Mouse (Mus musculus) ES-Bruce4 (cell line): Measurements from ENCODE around the gene Klhdc9. TPM values are rescaled to one million over a fixed set of nuclear protein-coding genes. Genes with fewer than 3 reads are reported as not detected.

Experiments used
- H3K27ac ChIP-seq: 2 replicates; pipeline ENCODE4 v1.5.1; 2012; ENCODE audit warnings: low read length, inconsistent platforms; ENCODE audit not compliant: insufficient read depth
- H3K27me3 ChIP-seq: 2 replicates; pipeline ENCODE4 v1.6.1; 2012; ENCODE audit warnings: mild to moderate bottlenecking, low read length, inconsistent platforms; ENCODE audit not compliant: control insufficient read depth, poor library complexity, insufficient read depth, severe bottlenecking
- H3K36me3 ChIP-seq: 2 replicates; pipeline ENCODE4 v1.6.1; 2012; ENCODE audit warnings: inconsistent platforms, mild to moderate bottlenecking, low read length, moderate library complexity; ENCODE audit not compliant: control insufficient read depth, poor library complexity, insufficient read depth, severe bottlenecking
- H3K4me1 ChIP-seq: one replicate; pipeline ENCODE4 v1.8.1; 2011; ENCODE audit warnings: low read length; ENCODE audit not compliant: control insufficient read depth, insufficient read depth
- H3K4me3 ChIP-seq: 2 replicates; pipeline ENCODE4 v1.5.1; 2011; ENCODE audit warnings: low read depth, mild to moderate bottlenecking, low read length
- H3K9ac ChIP-seq: 2 replicates; pipeline ENCODE4 v1.6.1; 2012; ENCODE audit warnings: low read depth, mild to moderate bottlenecking, inconsistent platforms; ENCODE audit not compliant: poor library complexity, severe bottlenecking
- H3K9me3 ChIP-seq: replicated peaks from 2 replicates; pipeline ENCODE4 v1.6.1; 2012; ENCODE audit warnings: mild to moderate bottlenecking, low read length, inconsistent platforms; ENCODE audit not compliant: control insufficient read depth, poor library complexity, insufficient read depth, severe bottlenecking
- CTCF ChIP-seq: IDR thresholded peaks from one replicate; pipeline ENCODE4 v1.8.1; 2011; ENCODE audit warnings: low read depth, low read length
- EP300 ChIP-seq: IDR thresholded peaks from 2 replicates; pipeline ENCODE4 v1.6.1; 2011; ENCODE audit warnings: low read depth, low read length; ENCODE audit not compliant: insufficient read depth
- POLR2A ChIP-seq: IDR thresholded peaks from one replicate; pipeline ENCODE4 v1.8.1; 2011; ENCODE audit warnings: low read length; ENCODE audit not compliant: insufficient read depth
- polyA plus RNA-seq: library from polyadenylated mRNA; stranded (reverse); fragments of >200 nt; gene quantifications from 2 replicates; pipeline ENCODE4 v1.2.4, GENCODE M21; 2011; ENCODE audit warnings: low read depth; ENCODE audit not compliant: missing spikeins, insufficient read depth, insufficient read length

Gene Klhdc9
- polyA plus RNA-seq, 1 experiment, result 0.52 TPM

DNA sequence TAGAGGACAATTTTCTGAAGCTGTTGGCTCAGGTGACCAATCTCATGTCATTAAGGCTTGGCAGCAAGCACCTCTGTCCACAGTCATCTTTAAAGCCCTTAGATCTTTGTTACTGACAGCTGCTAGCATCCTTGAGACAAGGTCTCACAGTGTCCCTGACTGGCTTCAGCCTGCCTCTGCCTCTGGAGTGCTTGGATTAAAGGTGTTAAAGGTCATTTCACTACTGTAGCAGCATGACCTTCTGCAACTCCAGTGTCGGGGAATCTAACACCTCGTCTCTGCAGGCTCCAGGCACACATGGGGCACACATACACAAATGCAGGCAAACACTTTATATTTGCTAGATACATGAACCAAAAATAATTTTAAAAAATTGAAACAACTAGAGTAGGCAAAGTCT, 35.0 kb downstream of the Klhdc9 start:
- H3K4me1 ChIP-seq, result peaks cover 3% of the 10 kb centered on the region
- no peak overlapping the region for H3K27ac ChIP-seq
- no peaks in the 10 kb centered on the region for H3K9me3 ChIP-seq
- no peaks in the 10 kb centered on the region for H3K36me3 ChIP-seq
- no peak for TF ChIP-seq POLR2A
- no peak for TF ChIP-seq EP300
- TF ChIP-seq CTCF, result no peak
- H3K9ac ChIP-seq, result no peak overlapping the region
- no peak overlapping the region for H3K4me3 ChIP-seq
- H3K27me3 ChIP-seq, result no peaks in the 10 kb centered on the region

DNA sequence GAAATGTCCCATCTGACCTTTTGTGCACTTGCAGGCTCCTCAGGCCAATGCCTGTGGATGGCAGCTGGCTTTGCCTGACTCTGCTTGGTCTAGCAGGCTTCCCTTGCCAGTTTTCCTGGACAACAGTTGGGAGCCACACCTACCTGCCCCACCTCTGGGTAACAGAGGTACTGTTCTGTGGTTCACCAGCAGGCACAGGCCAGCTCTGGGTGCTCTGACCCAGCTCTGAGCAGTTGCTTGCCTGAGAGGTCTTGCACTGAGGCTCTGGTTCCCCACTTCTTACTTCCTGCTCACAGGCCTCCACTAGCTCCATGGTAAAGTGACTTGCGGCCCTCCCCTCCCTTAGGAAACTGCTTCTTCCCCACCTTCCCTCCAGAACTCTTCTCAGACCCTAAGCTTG, 38.6 kb downstream of the Klhdc9 start:
- Histone ChIP-seq H3K9me3 (no peaks in the 10 kb centered on the region), H3K36me3 (no peaks in the 10 kb centered on the region), H3K4me1 (peaks cover 3% of the 10 kb centered on the region), H3K4me3 (no peak overlapping the region), H3K27me3 (no peaks in the 10 kb centered on the region), H3K27ac (peak overlapping the region; percentile 7), H3K9ac (no peak overlapping the region)
- TF ChIP-seq EP300, result no peak
- no peak for TF ChIP-seq POLR2A
- no peak for TF ChIP-seq CTCF

DNA sequence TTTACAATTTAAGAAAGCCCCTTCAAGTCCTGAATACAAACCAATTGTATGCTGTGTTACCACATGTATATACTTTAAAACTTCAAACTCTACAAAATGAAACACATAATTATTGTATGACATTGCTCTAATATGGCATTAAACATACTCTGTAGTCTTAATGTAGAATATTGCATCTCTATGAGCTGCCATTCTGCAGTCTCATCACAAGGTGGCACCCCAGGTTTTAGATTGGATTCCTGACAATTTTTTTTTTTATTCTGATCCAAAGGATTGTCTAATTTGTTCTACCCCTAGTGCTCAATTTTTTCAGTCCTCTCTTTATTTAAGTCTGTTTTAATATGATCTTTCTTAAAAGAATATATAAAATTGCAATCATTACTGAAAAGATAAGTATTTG, 39.2 kb downstream of the Klhdc9 start:
- H3K27me3 ChIP-seq, result no peaks in the 10 kb centered on the region
- no peak overlapping the region for H3K27ac ChIP-seq
- H3K9ac ChIP-seq, result no peak overlapping the region
- H3K36me3 ChIP-seq, result no peaks in the 10 kb centered on the region
- peaks cover 2% of the 10 kb centered on the region; the same call in 1 of the 2 replicates for H3K9me3 ChIP-seq
- peaks cover 3% of the 10 kb centered on the region for H3K4me1 ChIP-seq
- no peak for TF ChIP-seq EP300
- no peak for TF ChIP-seq CTCF
- TF ChIP-seq POLR2A, result no peak
- H3K4me3 ChIP-seq, result no peak overlapping the region

DNA sequence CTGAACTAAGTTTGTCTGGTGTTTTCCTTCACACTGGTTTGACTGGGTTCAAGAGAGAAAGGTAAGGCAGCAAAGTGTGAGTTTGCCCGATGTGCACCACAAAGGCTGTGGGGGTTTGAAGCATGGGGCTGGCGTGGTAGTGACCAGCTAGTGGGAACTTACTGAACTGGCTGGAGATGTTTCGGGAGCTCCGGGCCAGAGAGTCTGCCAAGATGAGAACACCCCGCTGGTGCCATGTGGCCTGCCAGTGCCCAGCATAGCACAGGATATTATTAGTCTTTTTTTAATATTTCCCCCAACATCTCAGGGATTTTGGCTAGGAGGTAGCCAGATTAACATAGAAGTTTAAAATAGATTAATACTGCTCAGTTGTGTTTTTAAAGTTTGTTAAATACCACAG, 40.4 kb downstream of the Klhdc9 start:
- Histone ChIP-seq H3K9ac (peak overlapping the region; percentile 80), H3K4me3 (peak overlapping the region; percentile 84), H3K27ac (peak overlapping the region; percentile 95), H3K27me3 (no peaks in the 10 kb centered on the region), H3K9me3 (peaks cover 14% of the 10 kb centered on the region), H3K4me1 (no peaks in the 10 kb centered on the region), H3K36me3 (no peaks in the 10 kb centered on the region)
- TF ChIP-seq POLR2A (no peak), CTCF (no peak), EP300 (no peak)

DNA sequence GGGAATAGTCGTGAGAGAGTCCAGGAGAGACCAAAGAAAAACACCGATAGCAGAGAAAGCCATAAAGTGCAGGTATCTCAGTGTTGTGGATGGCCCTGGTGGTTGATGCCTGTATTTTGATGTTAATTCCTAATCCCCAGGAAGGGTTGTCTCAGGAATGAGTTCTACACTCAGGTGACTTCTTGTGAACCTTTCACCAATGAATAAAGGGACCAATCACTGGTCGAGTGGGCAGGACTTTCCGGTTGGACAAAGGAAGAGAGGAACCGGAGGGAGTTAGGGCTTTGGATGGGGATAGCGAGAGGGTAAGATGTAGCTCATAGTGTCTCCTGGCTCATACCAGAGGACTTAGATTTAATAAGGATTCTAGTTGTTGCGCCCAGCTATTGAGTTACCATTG, 40.9 kb downstream of the Klhdc9 start:
- Histone ChIP-seq H3K9me3 (peaks cover 15% of the 10 kb centered on the region), H3K27ac (peak overlapping the region; percentile 95), H3K4me3 (peak overlapping the region; percentile 84), H3K27me3 (no peaks in the 10 kb centered on the region), H3K36me3 (no peaks in the 10 kb centered on the region), H3K9ac (peak overlapping the region; percentile 80), H3K4me1 (no peaks in the 10 kb centered on the region)
- TF ChIP-seq POLR2A (peak; percentile 88), EP300 (no peak)

DNA sequence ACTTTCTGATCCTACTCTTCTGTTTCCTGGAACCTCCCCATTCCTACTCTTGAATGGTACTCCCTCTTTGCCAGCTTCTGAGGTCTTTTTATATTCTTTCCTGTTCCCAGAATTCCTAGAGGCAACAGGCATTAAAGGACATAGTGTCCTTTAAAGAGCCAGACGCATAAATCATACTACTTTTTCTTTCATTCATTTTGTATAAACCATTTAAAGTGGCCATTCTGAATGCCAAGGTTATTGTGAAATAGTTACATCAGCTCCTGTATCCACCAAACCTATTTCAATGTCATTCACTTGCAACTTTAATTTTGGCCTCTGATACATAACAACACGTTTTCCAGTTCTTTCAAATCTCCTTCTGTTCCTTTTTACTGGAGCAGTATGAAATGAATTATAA, 51.3 kb downstream of the Klhdc9 start:
- TF ChIP-seq POLR2A (no peak), CTCF (no peak), EP300 (no peak)
- H3K36me3 ChIP-seq, result no peaks in the 10 kb centered on the region
- H3K9me3 ChIP-seq, result no peaks in the 10 kb centered on the region
- no peak overlapping the region for H3K9ac ChIP-seq
- peaks cover 3% of the 10 kb centered on the region for H3K4me1 ChIP-seq
- H3K27ac ChIP-seq, result no peak overlapping the region
- no peaks in the 10 kb centered on the region for H3K27me3 ChIP-seq
- H3K4me3 ChIP-seq, result no peak overlapping the region

Other genes with a start within 250 kb of the Klhdc9 start
- gene Cfap126, start 246.9 kb downstream of the Klhdc9 start, polyA plus RNA-seq, result 6.4 and 7.5 TPM in 2 replicates
- gene Sdhc, start 210.2 kb downstream of the Klhdc9 start, polyA plus RNA-seq, result 273 and 285 TPM in 2 replicates
- gene Mpz, start 210.1 kb downstream of the Klhdc9 start, polyA plus RNA-seq, result 1.1 and 1.3 TPM in 2 replicates
- gene Pcp4l1, start 164.5 kb downstream of the Klhdc9 start, polyA plus RNA-seq, result 0.37 and 0.70 TPM in 2 replicates
- not detected in 2 replicates for gene Nr1i3, start 146.8 kb downstream of the Klhdc9 start, polyA plus RNA-seq
- 18.3 and 25.1 TPM in 2 replicates for gene Tomm40l, start 138.3 kb downstream of the Klhdc9 start, polyA plus RNA-seq
- 18.0 and 19.1 TPM in 2 replicates for gene Apoa2, start 135.7 kb downstream of the Klhdc9 start, polyA plus RNA-seq
- gene Fcer1g, start 126.4 kb downstream of the Klhdc9 start, polyA plus RNA-seq, result 0.91 TPM in 1 of 2 replicates, not detected in the other
- gene Adamts4, start 110.4 kb downstream of the Klhdc9 start, polyA plus RNA-seq, result 3.5 and 4.3 TPM in 2 replicates
- 158 and 163 TPM in 2 replicates for gene Ndufs2, start 109.4 kb downstream of the Klhdc9 start, polyA plus RNA-seq
- gene B4galt3, start 90.5 kb downstream of the Klhdc9 start, polyA plus RNA-seq, result 59.7 and 64.8 TPM in 2 replicates
- 23.8 and 25.2 TPM in 2 replicates for gene Ppox, start 79.6 kb downstream of the Klhdc9 start, polyA plus RNA-seq
- 48.4 and 51.2 TPM in 2 replicates for gene Usp21, start 72.8 kb downstream of the Klhdc9 start, polyA plus RNA-seq
- gene Ufc1, start 65.8 kb downstream of the Klhdc9 start, polyA plus RNA-seq, result 59.8 and 66.0 TPM in 2 replicates
- gene Dedd, start 31.7 kb downstream of the Klhdc9 start, polyA plus RNA-seq, result 45.2 and 49.8 TPM in 2 replicates
- 42.9 and 52.0 TPM in 2 replicates for gene Nit1, start 15.2 kb downstream of the Klhdc9 start, polyA plus RNA-seq
- gene Pfdn2, start 15.1 kb downstream of the Klhdc9 start, polyA plus RNA-seq, result 177 and 182 TPM in 2 replicates
- gene Nectin4, start 9.3 kb upstream of the Klhdc9 start, polyA plus RNA-seq, result 4.3 and 4.6 TPM in 2 replicates
- 0.78 and 1.1 TPM in 2 replicates for gene Arhgap30, start 28.2 kb upstream of the Klhdc9 start, polyA plus RNA-seq
- gene Usf1, start 50.5 kb upstream of the Klhdc9 start, polyA plus RNA-seq, result 57.7 and 79.4 TPM in 2 replicates
- gene Tstd1, start 58.1 kb upstream of the Klhdc9 start, polyA plus RNA-seq, result 9.9 TPM in 2 replicates
- 123 and 146 TPM in 2 replicates for gene F11r, start 76.7 kb upstream of the Klhdc9 start, polyA plus RNA-seq
- 4.7 and 5.2 TPM in 2 replicates for gene Alyref2, start 142.7 kb upstream of the Klhdc9 start, polyA plus RNA-seq
- not detected in 2 replicates for gene Itln1, start 174.5 kb upstream of the Klhdc9 start, polyA plus RNA-seq
- not detected in 2 replicates for gene Cd244a, start 198.4 kb upstream of the Klhdc9 start, polyA plus RNA-seq
- not detected in 2 replicates for gene Ly9, start 246.6 kb upstream of the Klhdc9 start, polyA plus RNA-seq